Mouse (Mus musculus) c-Kit-negative CD71-positive TER-119-positive erythroid progenitor cells, embryonic 14.5 days (primary cell): ENCODE measurements around the gene Obox6.

Experiments used
- DNase-seq: peaks from one replicate; pipeline ENCODE4 v3.0.0-alpha.2; 2013; ENCODE audit warnings: low read depth, low spot score

Gene Obox6

DNA sequence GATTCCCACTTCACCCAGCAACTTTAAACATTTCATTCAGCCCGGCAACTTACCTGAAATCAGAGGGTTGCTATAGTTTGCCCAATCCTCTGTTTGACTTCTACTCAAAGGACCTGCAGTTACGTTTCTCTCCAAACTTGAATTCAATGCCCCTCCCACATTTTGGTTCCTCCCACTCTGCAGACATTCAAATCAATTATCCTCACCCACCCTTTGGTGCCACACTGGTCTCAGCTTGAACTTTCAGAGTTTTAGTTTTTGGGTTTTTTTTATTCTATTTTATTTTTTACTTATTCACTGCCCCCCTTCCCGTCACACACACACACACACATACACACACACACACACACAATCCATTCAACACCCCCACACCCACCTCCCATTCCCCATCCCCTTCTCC, at the start of gene Obox6:
Gene Obox6 (minus strand): TSS at position 101 of the 400 bp plus-strand sequence.
- no peak for DNase-seq

DNA sequence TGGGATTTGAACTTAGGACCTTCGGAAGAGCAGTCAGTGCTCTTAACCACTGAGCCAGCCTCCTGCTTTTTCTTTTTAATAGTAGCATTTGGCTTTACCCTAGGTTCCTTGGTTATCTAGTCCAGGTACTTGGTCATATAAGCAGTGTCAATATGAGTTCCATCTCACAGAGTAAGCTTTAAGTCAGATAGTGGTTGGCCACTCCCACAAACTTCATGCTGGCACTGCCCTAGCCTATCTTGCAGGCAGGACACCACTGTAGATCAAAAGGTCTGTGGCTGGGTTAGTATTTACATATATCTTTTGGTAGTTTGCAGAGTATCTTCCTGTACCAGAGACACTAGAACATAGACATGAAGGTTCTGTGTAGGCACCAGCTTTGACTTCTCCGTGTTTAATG, 44.6 kb upstream of the Obox6 start:
- no peak for DNase-seq

DNA sequence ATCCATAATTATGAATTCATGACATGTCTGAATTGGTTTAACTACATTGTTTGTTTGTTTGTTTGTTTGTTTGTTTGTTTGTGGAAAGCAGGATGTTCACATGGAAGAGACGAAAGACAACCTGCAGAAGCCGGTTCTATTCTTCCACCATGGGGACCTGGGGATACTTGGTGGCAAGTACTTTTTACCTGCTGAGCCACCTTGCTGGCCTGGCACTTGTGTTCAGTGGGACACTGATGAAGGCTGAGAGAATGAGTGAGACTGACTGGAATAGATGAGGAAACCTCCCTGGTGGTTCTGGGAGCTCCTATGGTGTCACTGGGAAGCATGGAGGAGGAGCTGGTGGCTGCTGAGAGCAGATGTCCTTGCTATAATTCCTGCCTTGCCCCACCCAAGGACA, 42.8 kb upstream of the Obox6 start, which contains the start of gene Crxos:
Gene Crxos (plus strand): TSS at position 301 of the 400 bp plus-strand sequence.
- no peak for DNase-seq

DNA sequence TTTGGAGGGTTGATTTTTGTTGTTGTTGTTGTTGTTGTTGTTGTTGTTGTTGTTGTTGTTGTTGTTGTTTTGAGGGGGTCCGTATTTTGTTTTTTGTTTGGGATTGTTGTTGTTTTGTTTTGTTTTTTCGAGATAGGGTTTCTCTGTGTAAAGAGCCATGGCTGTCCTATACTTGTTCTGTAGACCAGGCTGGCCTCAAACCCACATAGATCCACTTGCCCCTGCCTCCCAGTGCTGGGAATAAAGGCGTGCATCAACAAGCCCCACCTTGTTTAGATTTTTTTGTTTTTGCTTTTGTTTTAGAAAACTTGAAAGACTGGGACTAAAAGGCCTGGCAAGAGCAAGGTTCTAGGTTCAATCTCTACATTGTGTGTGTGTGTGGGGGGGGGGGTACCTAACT, 42.4 kb upstream of the Obox6 start:
- no peak for DNase-seq

DNA sequence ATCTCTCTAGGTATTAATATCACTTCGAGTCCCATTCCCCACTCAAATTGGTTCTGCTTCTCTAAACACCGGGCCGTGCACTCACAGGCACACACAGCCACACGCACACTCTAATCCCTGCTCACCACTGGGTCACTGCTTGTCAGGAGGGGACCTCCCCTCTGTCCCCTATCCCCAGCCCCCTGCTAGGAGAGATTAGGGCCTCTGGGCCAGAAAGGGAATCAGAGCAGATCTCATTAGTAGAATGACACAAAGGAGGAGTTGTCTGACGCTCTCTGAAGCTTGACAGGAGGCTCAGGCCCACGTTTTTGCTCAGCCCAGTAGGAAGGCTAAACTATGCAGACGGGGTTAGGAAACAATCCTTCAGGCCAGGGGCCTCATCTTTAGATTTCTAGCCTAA, 41.9 kb upstream of the Obox6 start:
- no peak for DNase-seq

DNA sequence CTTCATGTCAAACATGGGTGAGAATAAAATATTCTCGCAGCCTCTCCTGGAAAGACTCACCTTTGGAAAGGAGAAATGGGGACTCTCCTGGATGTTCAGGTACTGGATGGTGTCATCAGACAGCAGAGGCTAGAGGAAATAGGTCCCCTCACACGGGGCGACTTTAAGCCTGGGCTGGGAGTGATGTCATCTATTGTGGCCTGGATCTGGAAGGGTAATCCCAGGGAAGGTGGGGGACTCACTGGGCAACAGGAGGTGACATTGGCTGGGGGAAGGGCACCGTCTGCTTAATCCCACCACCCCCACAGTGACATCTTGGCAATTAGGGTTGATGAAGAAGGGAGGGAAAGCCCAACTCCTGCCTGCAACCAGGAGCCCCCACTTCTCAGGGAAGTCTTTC, 40.3 kb upstream of the Obox6 start, which contains the start of gene Crx:
Gene Crx (minus strand): TSS at position 213 of the 400 bp plus-strand sequence.
- no peak for DNase-seq

DNA sequence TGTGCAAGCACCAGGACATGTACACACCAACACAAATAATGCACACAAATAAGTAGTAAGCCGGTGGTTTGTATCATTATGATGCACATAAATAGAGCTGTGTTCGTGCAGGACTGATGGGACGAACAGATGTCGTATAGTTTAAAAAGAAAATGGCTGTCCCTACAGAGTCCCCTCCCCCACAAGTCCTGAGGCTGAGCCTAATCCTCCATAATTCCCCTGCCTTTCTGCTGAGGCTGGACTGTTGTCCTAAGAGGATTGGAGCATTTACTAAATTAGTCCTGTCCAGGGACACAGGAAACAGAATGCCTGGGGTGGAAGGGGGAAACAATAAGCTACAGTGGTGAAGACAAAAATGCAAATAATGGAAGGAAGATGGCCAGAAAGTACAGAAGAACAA, 24.6 kb upstream of the Obox6 start:
- DNase-seq, result no peak

DNA sequence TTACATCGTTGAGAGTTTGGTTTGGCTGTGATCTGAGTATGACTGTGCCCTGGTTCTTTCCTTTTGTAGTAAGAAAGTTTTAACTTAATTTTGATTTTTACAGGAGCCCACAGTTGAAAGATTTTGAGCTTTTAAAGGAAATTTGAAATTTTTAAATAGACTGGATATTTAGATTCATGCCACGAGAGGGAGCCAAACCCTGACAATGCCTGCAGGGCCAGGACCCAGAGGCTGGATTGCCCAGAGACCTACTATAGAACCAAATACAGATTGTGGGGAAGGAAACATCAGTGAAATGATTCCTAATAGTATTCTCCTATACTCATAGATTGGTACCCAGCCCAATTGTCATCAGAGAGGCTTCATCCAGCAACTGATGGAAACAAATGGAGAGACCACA, 20.2 kb upstream of the Obox6 start:
- no peak for DNase-seq
